Mouse (Mus musculus) yolk sac, embryonic 10.5 days (tissue): ENCODE results near the gene Rtn4r.
A peak's percentile ranks its signal among the peaks of the same experiment; 100 is the strongest.

Source experiments
- DNase-seq: peaks from one replicate; pipeline ENCODE4 v3.0.0-alpha.2; 2017; ENCODE audit warnings: low spot score

The Rtn4r gene

GRCm38 (mm10) chr16:18125131-18125530 is 2.3 kb upstream of the Rtn4r start:
- DNase-seq = no peak

DNA sequence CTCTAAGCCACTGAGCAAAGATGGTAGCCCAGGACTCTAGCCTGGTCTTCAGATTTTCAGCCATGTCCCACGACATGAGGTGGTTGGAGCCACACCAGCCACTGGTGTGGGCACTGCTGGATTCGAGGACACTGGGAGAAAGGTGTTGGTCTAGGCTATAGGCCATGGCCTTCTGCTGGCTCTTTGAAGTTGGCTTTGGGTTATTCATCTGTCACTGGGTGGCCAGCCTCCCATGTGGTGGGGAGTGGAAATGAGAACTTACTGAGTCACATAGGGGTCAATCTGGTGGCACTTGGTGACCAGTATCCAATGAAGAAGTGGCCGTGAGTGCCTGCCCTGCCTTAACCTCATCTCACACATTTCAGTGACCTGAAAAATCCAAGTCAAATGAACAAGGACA is 1.2 kb upstream of the Rtn4r start:
- DNase-seq = no peak

- no peak for DNase-seq
These were observed 575 bp downstream of the Rtn4r start for GRCm38 (mm10) chr16:18127871-18128563.

GRCm38 (mm10) chr16:18128564-18128935 is 1.1 kb downstream of the Rtn4r start:
- no peak for DNase-seq

DNA sequence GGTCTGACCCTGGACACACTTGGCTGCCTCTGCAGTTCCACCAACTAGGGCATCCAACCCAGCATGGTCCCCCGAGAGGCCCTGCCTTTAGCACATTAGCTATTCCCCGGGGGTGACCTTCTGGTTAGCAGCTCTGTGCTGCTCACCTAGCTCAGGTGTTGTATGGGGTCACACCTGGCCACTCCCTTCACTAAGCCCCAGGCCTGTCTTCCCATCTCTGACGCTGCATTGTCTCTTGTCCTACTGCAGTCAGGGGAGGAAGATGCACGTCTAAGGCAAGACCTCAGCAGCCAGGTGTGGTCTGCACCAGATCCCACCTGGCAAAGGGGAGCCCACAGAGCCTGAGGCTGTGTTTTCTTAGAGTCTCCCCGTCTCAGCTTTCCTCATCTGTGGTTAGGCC is 2.0 kb downstream of the Rtn4r start:
- DNase-seq = no peak

DNA sequence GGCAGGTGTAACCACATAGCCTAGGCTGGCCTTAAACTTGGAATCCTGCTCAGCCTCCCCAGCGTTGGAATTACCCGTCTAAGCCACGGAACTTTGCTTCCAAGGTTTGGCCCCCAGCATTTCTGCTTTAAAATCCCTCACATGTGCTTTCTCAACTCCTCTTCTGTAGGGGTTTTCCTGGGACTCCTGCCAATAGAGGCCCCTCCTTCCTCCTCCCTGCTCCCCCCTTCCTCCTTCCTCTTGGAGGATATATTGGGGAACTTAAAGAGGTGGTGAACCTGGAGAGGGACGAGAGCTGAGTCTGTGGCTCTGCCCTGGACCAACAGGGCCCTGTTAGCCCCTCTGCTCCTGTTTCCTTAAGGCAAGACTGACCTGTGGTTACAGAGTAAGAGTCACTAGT is 2.8 kb downstream of the Rtn4r start:
- no peak for DNase-seq

DNA sequence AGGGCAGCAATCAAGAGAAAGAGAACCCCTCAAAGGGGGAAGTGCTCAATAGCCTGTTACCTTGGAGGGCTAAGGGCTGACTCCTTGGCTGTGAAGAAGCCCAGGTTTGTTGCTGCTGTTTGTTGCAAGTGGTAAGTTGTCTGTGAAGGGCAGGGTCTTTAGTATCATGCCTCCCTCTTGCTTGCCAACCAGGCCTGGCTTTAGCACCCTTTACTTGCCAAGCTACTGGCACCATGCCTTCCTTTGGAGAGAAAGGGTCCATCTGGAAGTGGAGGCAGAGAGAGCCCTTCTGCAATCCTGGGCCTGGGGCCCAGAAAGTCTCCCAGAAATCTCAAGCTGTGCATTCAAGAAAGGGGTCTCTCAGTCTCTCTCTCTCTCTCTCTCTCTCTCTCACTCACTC is 3.3 kb downstream of the Rtn4r start:
- no peak for DNase-seq

GRCm38 (mm10) chr16:18131245-18131939 is 4.0 kb downstream of the Rtn4r start:
- no peak for DNase-seq

DNA sequence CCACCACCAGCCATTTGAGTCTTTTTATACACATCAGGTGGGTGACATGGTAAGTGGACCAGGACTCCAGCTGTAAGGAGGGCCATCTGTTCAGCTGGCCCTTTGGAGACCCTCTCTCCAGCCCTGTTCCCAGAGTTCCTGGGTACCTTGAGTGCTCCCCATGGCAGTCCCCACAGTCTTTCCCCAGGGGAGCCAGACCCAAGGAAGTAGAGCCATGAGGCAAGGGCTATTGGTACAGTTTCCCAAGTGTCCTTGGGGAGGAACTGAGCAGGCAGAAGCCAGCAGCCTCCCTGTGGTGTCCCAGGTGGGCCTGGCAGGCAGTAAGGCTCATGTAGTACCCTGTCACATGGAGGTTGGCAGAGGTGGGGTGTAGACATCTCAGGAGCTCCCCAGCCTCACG is 4.6 kb downstream of the Rtn4r start:
- no peak for DNase-seq

DNA sequence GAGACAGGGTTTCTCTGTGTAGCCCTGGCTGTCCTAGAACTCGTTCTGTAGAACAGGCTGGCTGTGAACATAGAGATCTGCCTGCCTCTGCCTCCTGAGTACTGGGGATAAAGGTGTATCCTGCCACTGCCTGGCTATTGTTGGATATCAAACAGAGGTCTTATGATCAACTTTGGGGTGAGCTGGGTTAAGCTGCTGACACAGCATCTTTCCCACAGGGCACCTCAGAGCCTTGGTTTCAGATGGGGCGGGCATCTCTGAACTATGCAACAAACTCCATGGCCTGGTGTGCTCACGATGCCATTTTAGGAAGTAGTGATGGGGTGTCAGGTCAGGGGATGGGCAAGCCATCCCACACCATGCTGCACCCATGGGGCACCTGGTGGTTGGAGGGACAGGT is 5.1 kb downstream of the Rtn4r start:
- no peak for DNase-seq

DNA sequence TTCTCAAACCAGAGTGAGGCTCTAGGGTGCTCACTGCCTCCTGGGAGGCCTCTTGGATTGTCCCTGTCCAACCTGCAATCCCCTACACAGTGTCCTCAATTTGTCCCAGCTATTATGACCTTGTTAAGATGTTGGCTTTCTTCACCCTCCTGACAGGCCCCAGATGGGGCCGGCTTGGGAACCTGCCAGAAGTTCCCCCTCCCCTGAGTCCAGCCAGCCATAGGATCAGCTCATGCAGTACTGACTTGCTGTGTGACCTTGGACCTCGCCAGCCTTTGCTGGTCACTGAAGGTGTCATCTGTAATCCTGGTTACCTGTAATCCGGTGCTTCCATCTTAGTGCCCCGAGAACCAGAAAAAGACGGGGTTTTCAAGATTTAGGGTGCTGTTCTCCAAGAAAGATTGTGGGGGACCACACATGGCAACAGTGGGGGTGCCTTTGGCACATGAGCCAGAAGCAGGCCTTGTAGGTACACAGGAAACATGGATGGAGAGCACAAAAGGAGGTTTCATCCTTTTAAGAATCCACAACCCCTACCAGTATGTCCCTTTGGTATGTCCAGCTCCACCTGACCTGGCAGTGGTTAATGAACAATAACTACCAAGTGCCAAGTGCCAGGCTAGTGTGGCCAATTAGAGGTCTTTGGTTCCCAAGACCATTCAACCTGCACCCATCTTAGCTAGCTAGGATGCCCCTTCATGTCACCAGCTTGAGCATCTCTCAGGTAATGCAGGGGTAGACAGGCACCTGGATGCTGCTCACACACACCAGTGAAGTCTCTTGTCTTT is 5.9 kb downstream of the Rtn4r start:
- DNase-seq = no peak

- no peak for DNase-seq
These were observed 7.8 kb downstream of the Rtn4r start for GRCm38 (mm10) chr16:18135196-18135595.

GRCm38 (mm10) chr16:18136015-18136414 is 8.6 kb downstream of the Rtn4r start:
- peak; percentile 68 for DNase-seq

- no peak for DNase-seq
These were observed 16.8 kb downstream of the Rtn4r start for GRCm38 (mm10) chr16:18144201-18144600.

GRCm38 (mm10) chr16:18145341-18145867 is 18.0 kb downstream of the Rtn4r start:
- no peak for DNase-seq

DNA sequence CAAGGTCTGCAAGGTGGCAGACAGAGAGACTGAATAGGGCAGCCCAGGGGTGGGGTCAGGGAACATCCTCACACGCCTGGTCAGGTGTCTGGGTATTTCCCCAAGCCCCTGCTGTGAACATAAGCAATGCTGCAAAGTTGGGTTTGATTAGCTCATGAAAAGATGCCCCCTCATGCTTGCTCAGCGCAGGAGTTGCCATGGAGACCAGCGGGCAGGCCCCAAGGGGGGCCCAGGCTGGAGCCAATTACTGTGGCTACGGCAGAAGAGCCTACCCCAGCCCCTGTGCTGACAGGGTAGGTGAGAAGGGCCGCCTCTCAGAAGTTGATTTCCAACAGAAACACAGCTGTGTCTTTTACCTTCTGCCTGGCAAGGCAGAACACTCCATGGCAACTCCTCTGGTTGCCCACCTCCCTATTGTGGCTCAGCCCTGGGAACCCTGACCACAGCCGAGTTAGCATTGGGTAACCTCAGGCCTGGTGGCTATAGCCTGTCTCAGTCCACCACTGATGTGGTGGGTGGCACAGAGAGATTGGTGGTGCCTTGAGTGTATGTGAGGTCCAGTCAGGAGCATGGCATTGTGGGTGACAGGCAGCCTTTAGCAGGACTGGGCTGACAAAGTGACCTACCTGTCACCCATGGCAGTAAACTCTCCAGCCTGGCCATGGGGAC is 20.9 kb downstream of the Rtn4r start:
- no peak for DNase-seq

GRCm38 (mm10) chr16:18149205-18149604 is 21.8 kb downstream of the Rtn4r start:
- DNase-seq = no peak

DNA sequence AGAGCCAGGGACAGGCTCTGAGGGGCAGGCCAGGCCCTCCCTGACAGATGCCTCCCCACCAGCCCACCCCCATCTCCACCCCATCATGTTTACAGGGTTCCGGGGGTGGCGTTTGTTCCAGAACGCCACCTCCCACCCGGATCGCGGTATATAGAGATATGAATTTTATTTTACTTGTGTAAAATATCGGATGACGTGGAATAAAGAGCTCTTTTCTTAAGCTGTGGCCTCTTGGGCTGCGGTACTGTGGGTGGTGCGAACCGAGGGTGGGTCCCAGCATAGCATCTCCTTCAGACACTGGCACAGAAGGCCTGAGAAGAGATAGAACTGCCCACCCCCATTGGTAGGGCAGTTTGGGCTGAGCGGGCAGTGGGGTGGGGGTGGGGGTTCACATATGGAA is 24.7 kb downstream of the Rtn4r start:
- DNase-seq = no peak

DNA sequence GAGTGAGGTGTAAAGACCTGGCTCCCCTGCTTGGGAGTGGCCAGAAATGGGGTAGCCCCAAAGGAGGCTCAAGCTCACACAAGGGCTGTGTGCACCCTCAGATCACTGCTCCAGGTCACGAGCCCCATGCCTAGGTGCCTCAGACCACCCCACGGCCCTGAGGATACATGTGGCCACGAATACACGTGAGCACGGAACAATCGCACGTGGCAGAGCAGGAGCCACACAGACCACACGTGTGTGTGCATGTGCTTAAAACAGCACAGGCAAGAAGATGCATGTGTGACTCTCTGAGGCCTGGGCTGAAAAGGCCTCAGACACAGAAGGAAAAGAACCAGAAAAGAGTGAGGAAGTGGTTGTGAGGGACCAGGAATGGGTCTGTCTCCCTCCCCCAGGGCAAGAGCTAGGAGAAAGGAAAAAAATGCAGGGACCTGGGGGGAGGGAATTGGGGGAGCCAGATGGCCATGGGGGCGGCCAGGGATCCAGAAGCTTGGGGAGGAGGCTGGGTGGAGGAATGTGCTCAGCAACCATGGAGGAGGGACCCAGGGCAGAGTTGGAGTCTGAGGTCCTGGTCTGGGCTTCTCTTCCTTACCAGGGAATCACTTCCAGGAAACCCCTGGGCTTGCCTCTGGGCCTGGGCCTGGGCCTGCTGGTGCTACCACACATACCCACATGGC is 25.5 kb downstream of the Rtn4r start:
- DNase-seq = no peak

- no peak for DNase-seq
These were observed 27.2 kb downstream of the Rtn4r start for GRCm38 (mm10) chr16:18154521-18155171.
